Mouse (Mus musculus) monocyte, adult 5-6 weeks (primary cell): ENCODE results near the gene H2-Eb2. TPM values are rescaled to one million over a fixed set of nuclear protein-coding genes. Genes with fewer than 3 reads are reported as not detected.

Experiments
- ATAC-seq: fragments of 153-309, 156-312 bp; replicated peaks from 2 replicates; pipeline ENCODE4 v1.8.0; 2017; ENCODE audit warnings: mild to moderate bottlenecking; ENCODE audit not compliant: low TSS enrichment, insufficient number of reproducible peaks, severe bottlenecking, poor library complexity, low FRiP score
- total RNA-seq: library from RNA; stranded (forward); fragments of 200-1000, 200-491, 200-594 nt; gene quantifications from 3 replicates; pipeline ENCODE4 v1.2.3, GENCODE M21; 2017

The H2-Eb2 gene
- total RNA-seq, 1 experiment from 2014 or later: 11.5 TPM

DNA sequence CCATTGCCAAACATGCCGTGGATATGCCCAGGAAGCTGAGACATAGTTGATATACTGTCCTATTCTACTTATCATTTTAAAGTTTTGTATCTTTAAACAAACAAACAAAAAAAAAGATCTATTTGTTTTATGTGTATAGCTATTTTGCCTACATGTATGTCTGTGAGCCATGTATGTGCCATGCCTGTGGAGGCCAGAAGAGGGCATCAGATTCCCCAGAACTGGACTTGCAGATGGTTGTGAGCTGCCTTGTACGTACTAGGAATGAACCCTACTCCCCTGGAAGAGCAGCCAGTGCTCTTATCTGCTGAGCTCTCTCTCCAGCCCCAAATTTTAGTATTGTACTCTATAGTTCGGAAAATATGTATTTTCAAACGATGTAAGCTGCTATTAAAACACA lies 63.0 kb downstream of the H2-Eb2 start:
- no peak for ATAC-seq

Other genes starting within 250 kb of the H2-Eb2 start
- 7.8 to 18.9 TPM (median 17.6 TPM) in 3 replicates for gene H2-Oa, start 233.3 kb upstream of the H2-Eb2 start, total RNA-seq
- 55.9 to 84.5 TPM (median 72.8 TPM) in 3 replicates for gene H2-DMa, start 206.1 kb upstream of the H2-Eb2 start, total RNA-seq
- 374 to 583 TPM (median 393 TPM) in 3 replicates for gene Brd2, start 203.0 kb upstream of the H2-Eb2 start, total RNA-seq
- gene H2-DMb2, start 182.4 kb upstream of the H2-Eb2 start, total RNA-seq: 71.7 to 98.5 TPM (median 90.4 TPM) in 3 replicates
- 48.2 to 62.0 TPM (median 61.5 TPM) in 3 replicates for gene H2-DMb1, start 172.6 kb upstream of the H2-Eb2 start, total RNA-seq
- gene Tap1, start 138.1 kb upstream of the H2-Eb2 start, total RNA-seq: 145 to 195 TPM (median 175 TPM) in 3 replicates
- gene Psmb9, start 137.9 kb upstream of the H2-Eb2 start, total RNA-seq: 119 to 198 TPM (median 134 TPM) in 3 replicates
- gene Psmb8, start 127.9 kb upstream of the H2-Eb2 start, total RNA-seq: 387 to 472 TPM (median 466 TPM) in 3 replicates
- 87.6 to 119 TPM (median 96.6 TPM) in 3 replicates for gene Tap2, start 122.1 kb upstream of the H2-Eb2 start, total RNA-seq
- gene H2-Ob, start 86.8 kb upstream of the H2-Eb2 start, total RNA-seq: 59.1 to 84.6 TPM (median 63.2 TPM) in 3 replicates
- gene H2-Ab1, start 68.0 kb upstream of the H2-Eb2 start, total RNA-seq: 588 to 931 TPM (median 911 TPM) in 3 replicates
- gene H2-Aa, start 37.8 kb upstream of the H2-Eb2 start, total RNA-seq: 387 to 602 TPM (median 587 TPM) in 3 replicates
- gene H2-Eb1, start 19.8 kb upstream of the H2-Eb2 start, total RNA-seq: 415 to 638 TPM (median 573 TPM) in 3 replicates
- 0.76 TPM in 1 of 3 replicates, not detected in the others for gene Btnl2, start 29.2 kb downstream of the H2-Eb2 start, total RNA-seq
- 0.19 TPM in 1 of 3 replicates, not detected in the others for gene Btnl1, start 51.5 kb downstream of the H2-Eb2 start, total RNA-seq
- 2.6 to 4.7 TPM in 2 of 3 replicates, not detected in the other for gene BC051142, start 73.2 kb downstream of the H2-Eb2 start, total RNA-seq
- not detected in 3 replicates for gene Btnl4, start 151.7 kb downstream of the H2-Eb2 start, total RNA-seq
- gene Btnl6, start 191.7 kb downstream of the H2-Eb2 start, total RNA-seq: not detected in 3 replicates
- 0.29 to 0.48 TPM in 2 of 3 replicates, not detected in the other for gene Notch4, start 238.6 kb downstream of the H2-Eb2 start, total RNA-seq